Mouse (Mus musculus) thymus, postnatal 0 days (tissue): ENCODE data around the gene Tmem132b. TPM values are rescaled to one million over a fixed set of nuclear protein-coding genes. Genes with fewer than 3 reads are reported as not detected.

Experiments
- DNase-seq: peaks from one replicate; pipeline ENCODE4 v3.0.0-alpha.2; 2015; ENCODE audit warnings: low spot score
- polyA plus RNA-seq: library from polyadenylated mRNA; unstranded; fragments of >200 nt; fragmentation: Nextera tagmentation; extraction: Ambion mirVana; gene quantifications from 2 replicates; pipeline ENCODE4 v1.2.1, GENCODE M21; 2015

The Tmem132b gene
- polyA plus RNA-seq, 1 experiment from 2014 or later, result not detected

- no peak for DNase-seq
Observed at GRCm38 (mm10) chr5:125575866-125576265, 44.3 kb downstream of the Tmem132b start.

- DNase-seq, result no peak
Observed at GRCm38 (mm10) chr5:125578661-125579060, 47.1 kb downstream of the Tmem132b start.

DNA sequence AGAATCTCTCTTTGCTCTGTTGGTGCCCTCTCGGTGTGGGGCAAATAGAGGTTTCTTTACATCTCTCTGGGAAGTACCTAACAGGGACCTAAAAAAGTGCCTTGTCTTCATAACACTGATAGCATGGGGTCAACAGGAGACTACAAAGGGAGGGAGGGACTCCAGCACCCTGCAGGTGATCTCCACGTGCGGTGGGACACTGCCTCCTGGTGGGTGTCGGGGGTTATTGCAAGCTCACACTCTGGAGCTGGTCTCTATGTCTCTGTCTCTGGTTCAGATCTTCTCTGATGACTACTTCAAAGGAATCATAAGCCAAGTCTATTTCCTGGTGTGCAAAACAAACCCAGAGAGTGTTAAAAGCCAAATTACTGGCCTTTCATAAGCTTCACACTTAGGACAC, 47.6 kb downstream of the Tmem132b start:
- no peak for DNase-seq

DNA sequence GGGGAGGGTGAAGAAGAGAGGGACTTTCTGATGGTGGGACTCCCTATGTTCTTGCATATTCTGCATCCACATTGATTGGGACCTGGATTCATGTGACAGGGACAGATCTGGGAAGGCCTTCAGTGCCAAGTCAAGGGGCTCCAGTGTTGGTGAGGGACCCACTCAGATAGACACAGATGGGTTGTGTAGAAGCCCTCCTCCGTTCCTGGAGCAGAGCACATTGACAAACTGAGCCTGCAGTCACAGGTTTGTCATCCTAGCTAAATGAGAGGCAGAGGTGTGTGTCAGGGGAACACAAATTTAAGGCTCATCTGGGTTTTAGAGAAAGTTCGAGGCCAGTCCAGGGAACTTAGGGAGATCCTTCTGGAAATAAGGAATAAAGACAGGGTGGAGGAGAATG, 51.7 kb downstream of the Tmem132b start:
- no peak for DNase-seq

DNA sequence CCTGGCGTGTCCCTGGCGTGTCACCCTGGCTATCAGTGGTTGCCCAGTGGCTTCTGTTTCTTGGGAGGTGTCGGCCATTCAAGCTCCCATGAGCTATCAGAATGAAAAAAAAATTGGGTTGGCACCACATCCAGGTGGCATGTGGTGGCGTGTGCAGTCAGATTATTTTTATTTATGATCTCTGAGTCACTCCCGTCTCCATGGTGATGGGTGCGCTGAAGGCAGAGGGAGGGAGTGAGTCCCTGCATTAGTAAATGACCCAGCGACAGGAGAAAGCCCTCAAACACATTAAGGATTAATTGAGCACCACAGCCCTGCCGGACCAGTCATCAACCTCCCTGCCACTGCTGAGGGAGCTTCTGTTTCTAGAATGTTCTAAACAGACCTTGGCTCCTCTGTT, 52.3 kb downstream of the Tmem132b start:
- DNase-seq, result no peak

DNA sequence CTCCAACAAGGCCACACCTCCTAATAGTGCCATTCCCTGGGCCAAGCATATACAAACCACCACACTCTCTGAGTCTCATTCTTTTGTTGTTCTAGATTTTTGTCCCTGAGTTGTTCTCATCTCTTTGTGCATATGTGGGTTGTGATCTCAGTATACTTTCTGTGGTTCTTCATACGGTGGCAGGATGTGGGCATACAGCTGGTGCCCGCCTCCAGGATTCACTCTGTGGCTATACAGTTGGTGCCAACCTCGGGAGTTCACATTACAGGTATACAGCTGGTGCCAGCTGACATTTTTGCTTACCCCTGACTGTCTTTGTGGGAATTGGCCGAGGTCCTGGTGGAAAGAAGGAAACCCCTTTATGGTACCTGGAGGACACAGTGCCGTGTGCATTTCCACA, 53.6 kb downstream of the Tmem132b start:
- no peak for DNase-seq

GRCm38 (mm10) chr5:125588203-125588602, 56.6 kb downstream of the Tmem132b start:
- no peak for DNase-seq

DNA sequence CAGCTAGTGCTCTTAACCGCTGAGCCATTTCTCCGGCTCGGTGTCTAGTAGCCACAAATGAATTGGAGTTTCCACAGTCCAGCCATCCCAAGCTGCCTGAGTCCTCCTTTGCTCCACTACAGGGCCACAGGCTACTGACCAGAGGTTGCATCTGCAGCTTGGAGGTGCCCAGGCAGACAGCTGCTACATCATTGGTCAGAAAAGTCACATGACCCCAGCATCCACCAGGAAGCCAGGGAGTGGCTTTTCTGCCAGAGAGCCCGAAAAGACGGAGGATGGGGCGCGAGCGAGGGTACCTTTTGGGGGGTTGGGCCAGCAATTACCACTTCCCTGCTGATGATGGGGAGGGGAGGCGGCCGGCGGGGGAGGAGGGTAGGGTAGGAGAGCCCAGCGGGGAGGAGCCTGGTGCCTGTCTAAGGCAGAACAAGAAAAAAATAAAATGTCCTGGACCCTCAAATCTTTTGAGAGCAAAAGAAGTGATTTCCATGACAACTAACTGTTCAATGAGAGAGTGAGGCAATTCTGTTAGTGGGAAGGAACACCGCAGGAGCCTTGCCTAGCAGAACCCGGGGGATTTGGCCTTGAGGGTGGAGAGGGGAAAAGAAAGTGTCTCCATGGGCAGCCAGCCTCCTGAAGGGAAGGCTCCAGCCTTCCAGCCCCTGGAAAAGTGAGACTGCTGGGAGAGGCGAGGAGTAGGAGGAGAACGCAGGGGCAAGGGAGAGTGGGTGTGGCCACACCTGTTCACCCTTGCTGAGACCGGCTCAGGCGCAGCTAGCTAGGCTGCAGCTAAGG, 57.5 kb downstream of the Tmem132b start:
- DNase-seq, result no peak

DNA sequence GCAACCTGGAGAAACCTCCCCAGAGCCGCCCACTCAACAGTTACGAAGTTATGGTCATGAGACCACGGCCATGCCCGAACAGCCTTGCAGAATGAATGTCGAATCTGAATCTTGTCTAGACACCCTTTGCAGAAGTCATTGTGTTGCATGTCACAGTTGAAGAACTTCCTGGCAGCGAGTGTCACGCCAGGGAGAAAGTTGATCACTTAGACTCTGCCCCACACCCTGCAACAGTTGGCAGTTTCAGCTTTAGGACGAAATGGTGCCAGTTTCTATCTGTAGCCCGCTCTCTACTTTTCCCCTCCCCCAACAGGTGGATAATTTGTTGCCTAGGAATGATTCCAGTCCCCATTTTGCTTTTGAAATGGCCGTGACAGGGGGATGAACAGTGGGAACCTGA, 66.5 kb downstream of the Tmem132b start:
- no peak for DNase-seq

DNA sequence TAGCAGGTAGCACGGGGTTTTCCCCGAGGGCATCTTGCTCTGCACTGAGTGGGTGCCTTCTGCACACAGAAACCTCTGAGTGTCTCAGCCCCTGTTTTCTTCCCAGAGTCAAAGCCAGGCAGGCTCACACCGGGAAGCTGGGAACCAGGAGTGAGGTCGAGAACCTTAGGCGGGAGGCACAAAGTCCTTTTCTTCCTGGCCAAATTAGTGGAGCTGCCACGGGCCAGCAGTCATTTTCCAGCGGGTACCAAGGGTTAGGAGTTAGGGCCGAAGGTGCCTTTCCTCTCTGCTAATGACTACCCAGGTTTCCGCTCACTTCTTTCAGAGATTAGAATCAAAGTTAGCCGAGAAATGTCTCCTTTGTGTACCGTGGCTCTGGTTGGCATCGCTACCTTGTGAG, 75.6 kb downstream of the Tmem132b start:
- DNase-seq, result no peak

- DNase-seq, result no peak
Observed at GRCm38 (mm10) chr5:125609968-125610367, 78.4 kb downstream of the Tmem132b start.

- no peak for DNase-seq
Observed at GRCm38 (mm10) chr5:125612460-125612859, 80.9 kb downstream of the Tmem132b start.

- no peak for DNase-seq
Observed at GRCm38 (mm10) chr5:125613136-125613535, 81.6 kb downstream of the Tmem132b start.

DNA sequence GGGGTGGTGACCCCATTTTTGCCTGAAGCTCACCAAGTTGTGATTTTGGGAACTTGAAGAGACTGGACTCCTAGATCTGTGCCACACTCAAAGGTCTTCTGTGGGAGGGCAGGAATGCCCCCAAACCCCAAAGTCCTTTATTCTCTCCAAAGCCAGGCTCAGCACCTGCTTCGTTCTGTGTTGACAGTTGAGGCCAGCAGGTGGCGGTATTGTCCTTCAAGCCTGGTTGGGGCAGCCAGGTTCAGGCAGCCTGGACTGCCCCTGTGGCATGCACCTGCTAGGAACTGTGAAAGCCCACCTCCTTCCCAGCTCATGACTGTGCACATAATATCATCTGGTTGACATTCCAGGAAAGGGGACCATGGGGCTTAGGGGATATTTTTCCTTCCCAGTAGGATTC, 82.8 kb downstream of the Tmem132b start:
- DNase-seq, result no peak

GRCm38 (mm10) chr5:125617050-125617449, 85.5 kb downstream of the Tmem132b start:
- DNase-seq, result no peak

DNA sequence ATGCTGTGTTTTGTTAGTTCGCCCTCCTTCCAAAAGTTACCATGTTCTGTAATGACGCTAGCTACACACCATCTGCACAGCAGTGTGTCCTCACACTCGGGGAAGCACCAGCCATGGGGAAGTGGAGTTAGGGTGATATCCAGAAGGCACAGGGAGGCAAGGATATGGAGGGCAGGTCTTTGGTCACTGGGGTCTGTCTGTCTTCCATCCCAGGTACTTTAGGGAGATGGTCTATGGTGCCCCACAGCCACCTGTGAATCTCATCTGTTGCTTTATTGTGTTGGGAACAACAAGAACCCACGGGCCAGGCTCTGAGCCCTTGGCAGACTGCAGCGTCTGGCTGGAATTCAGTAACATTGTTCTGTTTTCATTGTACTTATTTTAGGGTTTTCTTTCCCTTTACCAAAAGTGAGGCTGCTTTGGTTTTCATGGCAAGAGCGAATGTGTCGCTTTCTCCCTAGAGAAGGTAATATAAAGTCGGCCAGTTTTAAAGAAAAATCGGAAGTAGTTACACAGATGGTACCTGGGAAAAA, 96.3 kb downstream of the Tmem132b start:
- DNase-seq, result no peak

DNA sequence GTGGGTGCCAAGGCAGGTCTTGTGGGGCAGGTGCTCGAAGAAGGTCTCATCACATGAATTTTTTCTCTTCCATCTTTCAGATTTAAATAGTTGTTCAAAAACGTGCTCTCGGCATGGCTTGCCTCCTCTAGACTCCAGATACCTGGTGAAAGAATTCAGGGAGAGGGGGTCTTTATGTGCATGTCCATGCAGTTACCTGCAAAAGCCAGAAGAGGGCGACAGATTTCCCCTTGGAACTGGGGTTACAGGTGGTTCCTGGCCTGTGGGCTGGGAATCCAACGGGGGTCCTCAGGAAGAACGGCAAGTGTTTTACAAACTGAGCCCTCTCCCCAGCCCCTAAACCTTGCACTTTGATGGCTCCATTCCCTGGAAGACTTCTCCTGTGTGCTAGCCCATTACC, 103.1 kb downstream of the Tmem132b start:
- DNase-seq, result no peak

- DNase-seq, result no peak
Observed at GRCm38 (mm10) chr5:125640966-125641365, 109.4 kb downstream of the Tmem132b start.

GRCm38 (mm10) chr5:125641531-125642147, 110.1 kb downstream of the Tmem132b start:
- DNase-seq, result no peak

GRCm38 (mm10) chr5:125648236-125648635, 116.7 kb downstream of the Tmem132b start:
- no peak for DNase-seq

GRCm38 (mm10) chr5:125649982-125650381, 118.4 kb downstream of the Tmem132b start:
- DNase-seq, result no peak

GRCm38 (mm10) chr5:125658101-125658500, 126.5 kb downstream of the Tmem132b start:
- no peak for DNase-seq
